ENCODE assay signal across 27 mouse cellular contexts in the genomic region with DNA sequence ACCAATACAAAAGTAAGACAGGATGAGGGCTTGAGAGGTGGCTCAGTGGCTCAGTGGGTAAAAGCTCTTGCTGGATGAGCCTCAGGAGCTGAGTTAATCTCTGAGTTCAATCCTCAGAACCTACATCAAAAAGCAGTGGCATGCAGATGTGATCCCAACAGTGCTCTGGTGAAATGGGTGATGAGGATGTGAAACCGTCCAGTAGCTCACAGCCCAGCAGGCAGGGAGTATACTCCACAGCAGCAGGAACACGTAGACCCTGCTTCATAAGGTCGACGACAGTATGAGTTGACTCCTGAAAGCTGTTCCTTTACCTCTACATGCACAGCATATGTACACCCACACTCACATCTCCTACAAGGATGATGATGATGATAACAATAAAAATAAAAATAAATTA.
"Had no signal": no experiment of that assay in that cellular context is flagged by ENCODE, and none has a peak within 500 bp of the region (broad histone marks: within the 10 kb centered on the region; RNA-seq: fewer than 3 reads in every experiment).

No protein-coding gene starts in this region.

- H3K36me3 ChIP-seq: heart, embryonic 10.5 days; heart, embryonic 12.5 days; hindbrain, embryonic 10.5 days; hindbrain, embryonic 12.5 days; intestine, embryonic 15.5 days; kidney, embryonic 15.5 days; limb, embryonic 10.5 days; limb, embryonic 12.5 days; liver, embryonic 13.5 days; liver, embryonic 15.5 days had no signal

- H3K9ac ChIP-seq: heart, embryonic 12.5 days; hindbrain, embryonic 12.5 days; hindbrain, embryonic 14.5 days; intestine, embryonic 15.5 days; kidney, embryonic 15.5 days; limb, embryonic 12.5 days; liver, embryonic 13.5 days; liver, embryonic 15.5 days had no signal

- H3K27me3 ChIP-seq: heart, embryonic 12.5 days; hindbrain, embryonic 12.5 days; intestine, embryonic 15.5 days; kidney, embryonic 15.5 days; limb, embryonic 12.5 days; liver, embryonic 13.5 days; liver, embryonic 15.5 days had no signal

- H3K4me2 ChIP-seq: heart, embryonic 12.5 days; hindbrain, embryonic 12.5 days; hindbrain, embryonic 14.5 days; intestine, embryonic 15.5 days; kidney, embryonic 15.5 days; limb, embryonic 12.5 days; liver, embryonic 11.5 days; liver, embryonic 13.5 days; liver, embryonic 15.5 days had no signal

- H3K27ac ChIP-seq: heart, adult 2 months; heart, embryonic 10.5 days; hindbrain, embryonic 10.5 days; hindbrain, embryonic 12.5 days; hindbrain, embryonic 14.5 days; intestine, embryonic 15.5 days; kidney, embryonic 15.5 days; left cerebral cortex, adult 2 months; limb, embryonic 10.5 days; limb, embryonic 12.5 days; liver, embryonic 13.5 days; liver, embryonic 15.5 days had no signal

- H3K4me1 ChIP-seq: heart, embryonic 10.5 days; heart, embryonic 12.5 days; hindbrain, embryonic 10.5 days; hindbrain, embryonic 12.5 days; intestine, embryonic 15.5 days; limb, embryonic 10.5 days; limb, embryonic 12.5 days; liver, embryonic 13.5 days; liver, embryonic 15.5 days had no signal

- DNase-seq: gastrocnemius, postnatal 14 days; gastrocnemius, postnatal 36 days; heart, adult 2 months; heart, postnatal 10 days; heart, postnatal 4 days; kidney, adult 11 months; kidney, adult 2 months; kidney, adult 9 months; kidney, postnatal 10 days; kidney, postnatal 25 days; kidney, postnatal 4 days; liver; liver, embryonic 13.5 days had no signal

- H3K4me3 ChIP-seq: heart, adult 2 months; heart, embryonic 10.5 days; heart, embryonic 12.5 days; hindbrain, embryonic 10.5 days; hindbrain, embryonic 12.5 days; intestine, embryonic 15.5 days; kidney, embryonic 15.5 days; left cerebral cortex, adult 2 months; limb, embryonic 10.5 days; limb, embryonic 12.5 days; liver, embryonic 13.5 days; liver, embryonic 15.5 days had no signal

- H3K9me3 ChIP-seq: heart, embryonic 10.5 days; heart, embryonic 12.5 days; hindbrain, embryonic 10.5 days; hindbrain, embryonic 12.5 days; intestine, embryonic 15.5 days; kidney, embryonic 15.5 days; limb, embryonic 10.5 days; limb, embryonic 12.5 days; liver, embryonic 13.5 days; liver, embryonic 15.5 days had no signal

- ATAC-seq: hindbrain, embryonic 16.5 days; inflammation-experienced regulatory T-cells, adult 6 months; intestine, embryonic 15.5 days had no signal
